Mouse (Mus musculus): ENCODE data around the gene Trip6. TPM values are rescaled to one million over a fixed set of nuclear protein-coding genes. Genes with fewer than 3 reads are reported as not detected.

Gene Trip6
- total and polyA plus RNA-seq, 3 experiments = 0.58 to 2.1 TPM; not detected in 1

DNA sequence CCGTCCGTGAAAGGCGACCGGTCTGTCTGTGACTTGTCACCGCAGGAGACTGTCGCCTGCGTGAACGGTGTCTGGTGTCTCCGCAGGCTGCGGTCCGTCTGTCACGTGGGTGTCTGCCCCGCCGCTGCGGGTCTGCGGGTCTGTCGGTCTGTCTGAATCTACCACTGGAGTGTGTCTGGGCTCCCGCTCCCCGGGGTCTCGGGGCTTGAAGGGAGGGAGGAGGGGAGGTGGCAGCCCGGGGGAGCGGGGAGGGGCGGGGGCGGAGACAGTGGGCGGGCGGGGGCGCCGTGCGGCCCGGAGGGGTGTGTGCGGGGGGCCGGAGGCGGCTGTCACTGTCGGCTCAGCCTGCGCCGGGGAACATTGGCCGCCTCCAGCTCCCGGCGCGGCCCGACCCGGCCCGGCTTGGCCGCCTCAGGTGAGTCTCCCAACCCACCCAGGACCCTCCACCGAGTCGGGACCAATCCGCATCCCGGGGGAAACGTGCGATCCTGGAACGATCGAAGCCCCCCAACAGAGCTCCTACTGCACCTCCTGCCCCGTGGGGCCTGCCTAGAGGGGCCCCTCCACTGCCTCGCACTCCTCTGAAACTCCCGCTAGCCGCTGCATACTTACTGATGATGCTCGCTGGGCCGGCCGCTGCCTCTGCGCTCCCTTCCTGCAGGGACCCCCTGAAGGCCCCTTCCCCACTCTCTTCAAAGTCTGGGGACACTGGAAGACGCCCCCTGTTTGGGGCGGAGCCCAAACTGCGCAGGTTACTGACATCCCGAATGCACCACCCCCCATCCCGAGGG lies 26.1 kb downstream of the Trip6 start:
- Histone ChIP-seq H3K79me2 (ENCODE audit: control insufficient read depth, insufficient read depth, low read length, poor library complexity) (peaks cover 7% of the 10 kb centered on the region; the same call in 1 of the 2 replicates), H3K4me1 (ENCODE audit: control insufficient read depth in 1 of 2, insufficient read depth in 2 of 2, low read length in 2 of 2) (peaks cover 4 to 30% of the 10 kb centered on the region in 2 experiments), H3K9ac (ENCODE audit: control insufficient read depth, low read depth, low read length, poor library complexity, severe bottlenecking) (peak overlapping the region; percentile 86), H3K4me3 (ENCODE audit: control insufficient read depth in 1 of 2, insufficient read depth in 1 of 2, low read depth in 2 of 2, low read length in 2 of 2) (peak overlapping the region; percentile 70 to 89), H3K27ac (ENCODE audit: control insufficient read depth, low read depth, low read length) (peak overlapping the region; percentile 75), H3K9me3 (replicated peaks; ENCODE audit: insufficient read depth, low read length) (no peaks in the 10 kb centered on the region), H3K27me3 (ENCODE audit: control insufficient read depth in 1 of 2, insufficient read depth in 2 of 2, low read length in 2 of 2) (no peaks in the 10 kb centered on the region), H3K36me3 (ENCODE audit: control insufficient read depth in 1 of 2, insufficient read depth in 2 of 2, low read length in 2 of 2) (peaks cover 0 to 23% of the 10 kb centered on the region in 2 experiments; a peak in 2 of 4 replicates)
- DNase-seq (ENCODE audit: low read depth, low spot score) = peak; percentile 59
- TF ChIP-seq NELFE (IDR thresholded peaks at IDR 0.05; ENCODE audit: low read depth, low read length) (peak; percentile 48; the same call in 1 of the 2 replicates), HCFC1 (IDR thresholded peaks at IDR 0.05; ENCODE audit: low read depth, low read length) (no peak), MXI1 (IDR thresholded peaks at IDR 0.05; ENCODE audit: low read depth, low read length) (peak; percentile 74), ZKSCAN1 (IDR thresholded peaks at IDR 0.05; ENCODE audit: low read depth, low read length) (no peak), MAX (IDR thresholded peaks at IDR 0.05; ENCODE audit: low read length) (0 out of 2 replicates have a peak, but pooled peaks have one; percentile 32), USF1 (IDR thresholded peaks at IDR 0.05; ENCODE audit: low read depth, low read length) (peak; percentile 79), SIN3A (IDR thresholded peaks at IDR 0.05; ENCODE audit: low read length) (0 out of 2 replicates have a peak, but pooled peaks have one; percentile 8), POLR2A (IDR thresholded peaks at IDR 0.05; ENCODE audit: control insufficient read depth in 1 of 2, insufficient read depth in 1 of 2, low read depth in 1 of 2, low read length in 2 of 2, poor library complexity in 1 of 2) (peak; percentile 41 to 47; a peak in 1 of 4 replicates)

DNA sequence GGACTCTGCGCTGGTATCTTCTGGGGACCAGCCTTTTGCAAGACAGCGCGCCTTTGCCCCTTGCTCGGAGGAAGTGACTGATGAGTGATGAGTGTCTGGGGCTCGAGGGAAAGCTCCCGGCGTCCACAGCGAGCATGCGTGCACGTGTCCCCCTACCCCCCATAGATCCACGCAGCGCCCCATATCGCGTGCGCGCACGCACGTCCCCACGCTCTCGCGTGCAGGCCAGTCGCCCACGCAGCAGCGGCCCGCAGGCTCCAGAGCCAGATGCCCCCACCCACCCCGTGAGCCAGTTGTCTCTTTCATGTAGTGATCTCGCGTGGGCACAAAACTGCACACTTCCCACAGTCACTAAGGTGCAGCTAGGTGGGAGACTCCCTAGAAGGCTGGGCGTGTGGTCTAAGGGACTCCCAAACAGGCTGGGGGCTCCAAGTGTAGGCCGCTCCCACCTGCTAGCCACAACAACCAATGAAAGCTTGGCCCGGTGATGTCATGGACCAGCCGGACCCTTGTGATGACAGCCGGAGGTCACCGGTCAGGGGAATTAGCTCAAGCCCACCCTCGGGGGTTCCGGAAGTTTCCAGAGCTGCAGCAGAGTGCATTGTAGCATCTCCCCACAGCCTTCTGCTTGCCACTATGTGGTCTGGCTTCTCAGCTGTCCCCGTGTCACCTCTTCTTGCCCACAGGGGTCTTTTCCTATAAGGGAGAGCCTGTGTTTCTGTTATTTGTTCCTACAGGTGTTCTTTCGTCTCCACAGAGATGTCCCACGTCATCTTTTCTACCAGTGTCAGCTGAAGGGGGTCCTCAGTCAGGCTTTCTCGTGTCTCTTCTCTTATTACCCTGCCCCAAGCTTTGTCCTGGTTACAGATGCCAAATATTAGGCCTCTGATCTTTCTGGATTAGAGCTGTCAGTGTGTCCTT lies 26.9 kb downstream of the Trip6 start, which contains the start of gene Ache:
Gene Ache (plus strand): TSS at position 488 of the 921 bp plus-strand sequence.
- Histone ChIP-seq H3K27ac (ENCODE audit: control insufficient read depth, low read depth, low read length) (peak within 1 kb of the TSS; percentile 75), H3K79me2 (ENCODE audit: control insufficient read depth, insufficient read depth, low read length, poor library complexity) (peaks cover 7% of the 10 kb centered on the region; the same call in 1 of the 2 replicates), H3K9ac (ENCODE audit: control insufficient read depth, low read depth, low read length, poor library complexity, severe bottlenecking) (peak within 1 kb of the TSS; percentile 86), H3K4me1 (ENCODE audit: control insufficient read depth in 1 of 2, insufficient read depth in 2 of 2, low read length in 2 of 2) (peaks cover 3 to 27% of the 10 kb centered on the region in 2 experiments), H3K27me3 (ENCODE audit: control insufficient read depth in 1 of 2, insufficient read depth in 2 of 2, low read length in 2 of 2) (no peaks in the 10 kb centered on the region), H3K36me3 (ENCODE audit: control insufficient read depth in 1 of 2, insufficient read depth in 2 of 2, low read length in 2 of 2) (peaks cover 0 to 17% of the 10 kb centered on the region in 2 experiments; a peak in 2 of 4 replicates), H3K9me3 (replicated peaks; ENCODE audit: insufficient read depth, low read length) (no peaks in the 10 kb centered on the region), H3K4me3 (ENCODE audit: control insufficient read depth in 1 of 2, insufficient read depth in 1 of 2, low read depth in 2 of 2, low read length in 2 of 2) (peak within 1 kb of the TSS; percentile 70 to 89)
- peak; percentile 74 for DNase-seq (ENCODE audit: low read depth, low spot score)
- no peak for TF ChIP-seq MEF2A (IDR thresholded peaks at IDR 0.05; ENCODE audit: extremely low read depth, insufficient replicate concordance, low read depth, low read length, poor library complexity, severe bottlenecking)
- no peak for TF ChIP-seq NELFE (IDR thresholded peaks at IDR 0.05; ENCODE audit: low read depth, low read length)
- no peak for TF ChIP-seq TBP (IDR thresholded peaks at IDR 0.05; ENCODE audit: low read depth, low read length)
- TF ChIP-seq MYC (IDR thresholded peaks at IDR 0.05; ENCODE audit: low read depth, low read length) = peak; percentile 34; the same call in 1 of the 2 replicates
- peak; percentile 63; the same call in 1 of the 2 replicates for TF ChIP-seq BHLHE40 (IDR thresholded peaks at IDR 0.05; ENCODE audit: borderline replicate concordance, low read depth, low read length)
- no peak; a peak in 1 of 6 replicates for TF ChIP-seq CTCF (IDR thresholded peaks at IDR 0.05 in 2 of 3, conservative IDR thresholded peaks at IDR 0.05 in 1 of 3; ENCODE audit: control insufficient read depth in 1 of 3, insufficient read depth in 1 of 3, low read depth in 2 of 3, low read length in 3 of 3, poor library complexity in 1 of 3, severe bottlenecking in 1 of 3)
- TF ChIP-seq NRF1 (IDR thresholded peaks at IDR 0.05; ENCODE audit: insufficient read depth, low read depth, low read length, poor library complexity, severe bottlenecking) = peak; percentile 45; the same call in 1 of the 2 replicates
- TF ChIP-seq MAFK (IDR thresholded peaks at IDR 0.05; ENCODE audit: borderline replicate concordance, low read depth, low read length) = no peak
- TF ChIP-seq UBTF (IDR thresholded peaks at IDR 0.05; ENCODE audit: borderline replicate concordance, insufficient read depth, low read depth, low read length) = no peak
- 0 out of 2 replicates have a peak, but pooled peaks have one; percentile 42 for TF ChIP-seq CHD1 (IDR thresholded peaks at IDR 0.05; ENCODE audit: low read depth, low read length)
- TF ChIP-seq TCF12 (IDR thresholded peaks at IDR 0.05; ENCODE audit: low read depth, low read length) = no peak
- no peak for TF ChIP-seq ZC3H11A (IDR thresholded peaks at IDR 0.05; ENCODE audit: low read depth, low read length)
- TF ChIP-seq RAD21 (IDR thresholded peaks at IDR 0.05; ENCODE audit: low read depth, low read length) = no peak
- TF ChIP-seq MXI1 (IDR thresholded peaks at IDR 0.05; ENCODE audit: low read depth, low read length) = peak; percentile 64
- peak; percentile 8 to 36; a peak in 1 of 4 replicates for TF ChIP-seq POLR2A (IDR thresholded peaks at IDR 0.05; ENCODE audit: control insufficient read depth in 1 of 2, insufficient read depth in 1 of 2, low read depth in 1 of 2, low read length in 2 of 2, poor library complexity in 1 of 2)
- no peak for TF ChIP-seq GABPA (IDR thresholded peaks at IDR 0.05; ENCODE audit: low read depth, low read length)
- peak; percentile 5; the same call in 1 of the 2 replicates for TF ChIP-seq TAL1 (IDR thresholded peaks at IDR 0.05; ENCODE audit: low read length)
- peak; percentile 1 for TF ChIP-seq ETS1 (IDR thresholded peaks at IDR 0.05; ENCODE audit: low read depth, low read length)
- no peak; the same call in 1 of the 2 replicates for TF ChIP-seq HCFC1 (IDR thresholded peaks at IDR 0.05; ENCODE audit: low read depth, low read length)
- TF ChIP-seq POLR2AphosphoS2 (IDR thresholded peaks at IDR 0.05; ENCODE audit: low read length) = no peak
- peak; percentile 35; the same call in 1 of the 2 replicates for TF ChIP-seq USF1 (IDR thresholded peaks at IDR 0.05; ENCODE audit: low read depth, low read length)
- peak; percentile 62 for TF ChIP-seq MAX (IDR thresholded peaks at IDR 0.05; ENCODE audit: low read length)

Measured in MEL (cell line).